Mouse (Mus musculus) limb, embryonic 14.5 days (tissue): ENCODE measurements around the gene Agbl3. TPM values are rescaled to one million over a fixed set of nuclear protein-coding genes. Genes with fewer than 3 reads are reported as not detected.
A peak's percentile ranks its signal among the peaks of the same experiment; 100 is the strongest.

ENCODE experiments used
- ATAC-seq: fragments of 200-750 bp; cut with Nextera tagmentation; 2 replicates; pipeline ENCODE4 v1.8.0; 2017; ENCODE audit warnings: low read depth, moderate number of reproducible peaks, moderate TSS enrichment; ENCODE audit not compliant: low FRiP score
- DNase-seq: peaks from one replicate; pipeline ENCODE4 v3.0.0-alpha.2; 2015; ENCODE audit warnings: low spot score
- H3K27ac ChIP-seq: fragments of 300-500 bp; sonication (generic); replicated peaks from 2 replicates; pipeline ENCODE4 v1.5.1; 2014; ENCODE audit warnings: low read depth, mild to moderate bottlenecking, low read length, moderate library complexity, mixed read lengths
- H3K27me3 ChIP-seq: fragments of 300-500 bp; sonication (generic); 2 replicates; pipeline ENCODE4 v1.6.1; 2014; ENCODE audit warnings: low read length, mixed read lengths; ENCODE audit not compliant: control insufficient read depth, insufficient read depth
- H3K36me3 ChIP-seq: fragments of 300-500 bp; sonication (generic); 2 replicates; pipeline ENCODE4 v1.6.1; 2014; ENCODE audit warnings: mild to moderate bottlenecking, low read length, moderate library complexity, mixed read lengths; ENCODE audit not compliant: control insufficient read depth, insufficient read depth
- H3K4me1 ChIP-seq: fragments of 300-500 bp; sonication (generic); 2 replicates; pipeline ENCODE4 v1.6.1; 2014; ENCODE audit warnings: antibody characterized with exemption, low read length, mixed read lengths; ENCODE audit not compliant: control insufficient read depth, insufficient read depth
- H3K4me2 ChIP-seq: fragments of 300-500 bp; sonication (generic); replicated peaks from 2 replicates; pipeline ENCODE4 v1.6.1; 2014; ENCODE audit warnings: low read depth, mild to moderate bottlenecking, low read length, moderate library complexity; ENCODE audit not compliant: severe bottlenecking
- H3K4me3 ChIP-seq: fragments of 300-500 bp; sonication (generic); replicated peaks from 2 replicates; pipeline ENCODE4 v1.5.1; 2014; ENCODE audit warnings: low read length
- H3K9ac ChIP-seq: fragments of 300-500 bp; sonication (generic); 2 replicates; pipeline ENCODE4 v1.6.1; 2014; ENCODE audit warnings: mild to moderate bottlenecking, low read depth, low read length, moderate library complexity; ENCODE audit not compliant: severe bottlenecking
- H3K9me3 ChIP-seq: fragments of 300-500 bp; sonication (generic); 2 replicates; pipeline ENCODE4 v1.6.1; 2016; ENCODE audit warnings: low read length; ENCODE audit not compliant: control insufficient read depth
- POLR2A ChIP-seq: fragments of 200-500 bp; IDR thresholded peaks from 2 replicates; pipeline ENCODE4 v1.8.0; 2012; ENCODE audit warnings: inconsistent platforms, mild to moderate bottlenecking, moderate library complexity, borderline replicate concordance; ENCODE audit not compliant: insufficient read depth, insufficient read length; ENCODE audit errors: extremely low read depth
- WGBS: fragments of 180-500 bp; shearing (Covaris S2); extraction: QIAGEN DNeasy Blood & Tissue Kit; methylation state at CpG from one replicate; pipeline ENCODE4 v1.1.7; 2014; 5-methylcytosine and 5-hydroxymethylcytosine counted together
- polyA plus RNA-seq, 2 experiments: library from polyadenylated mRNA; depleted of rRNA in 1 of 2; stranded (reverse) in 1 of 2; unstranded in 1 of 2; fragments of >200 nt; fragmentation: Nextera tagmentation in 1 of 2; extraction: Ambion mirVana in 1 of 2; gene quantifications; 2 replicates each; pipeline versions ENCODE4 v1.2.1 to v1.2.3; 2012 to 2014

The Agbl3 gene
- polyA plus RNA-seq, 2 experiments = 8.2 to 11.3 TPM

DNA sequence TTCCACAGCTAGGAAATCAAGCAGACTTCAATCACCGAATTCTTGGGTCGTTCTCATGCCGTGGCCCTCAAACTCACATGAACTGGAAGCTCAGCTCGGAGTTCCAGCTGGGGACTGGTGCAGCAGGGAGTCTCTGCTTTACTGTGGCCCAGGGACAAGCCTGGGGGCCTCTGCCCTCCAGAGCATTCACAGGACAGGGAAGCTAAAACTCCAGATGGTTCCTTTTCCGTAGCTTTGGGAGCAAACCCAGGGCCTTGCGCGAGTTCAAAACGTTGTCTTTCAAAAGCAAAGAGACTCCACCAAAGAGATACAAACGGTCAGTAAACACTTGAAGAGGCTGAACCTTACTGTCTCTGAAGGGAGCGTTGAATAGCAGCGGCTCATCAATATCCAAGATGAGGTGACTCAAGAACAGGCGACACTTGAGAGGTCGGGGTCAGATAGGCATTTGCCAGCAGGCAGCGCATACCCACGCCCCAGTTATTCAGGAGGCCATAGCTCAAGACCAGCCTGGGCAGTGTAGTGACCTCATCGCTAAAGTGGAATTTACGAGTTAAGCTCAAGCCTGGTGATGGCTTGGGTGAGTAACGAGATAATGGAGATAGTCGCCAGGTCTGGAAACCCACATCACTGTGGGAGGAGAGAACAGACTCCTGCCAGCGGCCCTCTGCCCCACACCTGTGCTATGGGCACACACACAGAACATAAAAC, 88.4 kb downstream of the Agbl3 start:
- Histone ChIP-seq H3K4me1 (peaks cover 12% of the 10 kb centered on the region), H3K9ac (peak overlapping the region; percentile 25; the same call in 1 of the 2 replicates), H3K36me3 (no peaks in the 10 kb centered on the region), H3K4me2 (no peak overlapping the region), H3K27ac (no peak overlapping the region), H3K27me3 (no peaks in the 10 kb centered on the region), H3K9me3 (no peaks in the 10 kb centered on the region), H3K4me3 (no peak overlapping the region)
- no peak for TF ChIP-seq POLR2A
- ATAC-seq (no peak), DNase-seq (no peak)
- WGBS = 78% methylated on average over 20 of the region's 20 CpGs

DNA sequence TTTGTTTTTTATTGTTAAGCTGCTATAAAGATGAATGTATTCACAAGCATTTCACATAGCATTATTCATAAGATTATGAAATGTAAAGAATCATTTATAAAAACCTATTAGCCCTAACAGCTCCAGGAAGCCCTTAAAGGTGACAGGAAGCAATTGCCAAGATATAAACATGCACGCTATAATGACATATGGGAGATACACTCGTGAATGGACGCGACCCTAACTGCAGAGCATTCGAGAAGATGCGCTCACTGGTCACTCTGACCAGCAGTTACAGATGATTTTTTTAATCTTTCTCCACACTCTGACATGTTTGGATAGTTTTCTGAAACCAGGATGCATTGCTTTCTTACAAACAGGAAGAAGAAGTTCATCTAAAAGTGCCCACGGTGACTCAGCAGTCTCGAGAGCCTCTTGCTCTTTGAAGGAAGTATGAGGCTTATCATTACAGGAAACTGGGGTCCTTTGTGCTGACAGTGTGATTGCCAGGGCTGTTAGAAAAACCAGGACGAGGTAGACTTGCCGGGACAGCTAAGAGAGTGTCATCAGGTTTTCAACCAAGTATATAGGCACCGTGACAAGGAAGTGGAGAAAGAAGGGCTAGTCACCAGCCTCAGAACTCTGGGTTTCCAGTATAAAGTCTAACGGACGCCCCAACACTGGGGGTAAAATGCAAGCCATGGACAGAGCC, 89.1 kb downstream of the Agbl3 start:
- H3K36me3 ChIP-seq = no peaks in the 10 kb centered on the region
- no peak overlapping the region for H3K4me2 ChIP-seq
- DNase-seq = no peak
- H3K27ac ChIP-seq = 0 out of 2 replicates have a peak overlapping the region, but pooled peaks have one; percentile 26
- H3K4me3 ChIP-seq = no peak overlapping the region
- ATAC-seq = no peak
- no peak for TF ChIP-seq POLR2A
- H3K4me1 ChIP-seq = peaks cover 12% of the 10 kb centered on the region
- 78% methylated on average over 13 of the region's 13 CpGs for WGBS
- H3K9me3 ChIP-seq = no peaks in the 10 kb centered on the region
- H3K9ac ChIP-seq = no peak overlapping the region
- no peaks in the 10 kb centered on the region for H3K27me3 ChIP-seq

DNA sequence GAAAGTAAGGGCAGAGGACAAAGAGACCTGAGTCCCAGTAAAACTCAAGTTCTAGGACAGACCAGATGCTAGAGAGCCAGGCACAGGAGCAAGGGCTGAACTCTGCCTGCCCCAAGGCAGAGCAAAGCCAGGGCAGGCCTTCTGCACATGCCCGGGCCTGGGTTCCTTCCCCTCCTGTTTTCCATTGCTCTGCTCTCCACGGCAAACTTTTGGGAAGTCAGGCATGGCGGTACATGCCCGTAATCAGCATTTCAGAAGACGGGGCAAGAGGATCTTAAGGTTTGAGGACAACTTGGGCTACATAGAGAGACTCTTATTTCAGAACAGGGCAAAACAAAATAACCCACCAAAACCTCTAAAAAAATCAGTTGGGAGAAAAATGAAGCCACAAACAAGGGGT, 89.9 kb downstream of the Agbl3 start:
- Histone ChIP-seq H3K9me3 (no peaks in the 10 kb centered on the region), H3K36me3 (0 out of 2 replicates have a peak, but pooled peaks cover 2% of the 10 kb centered on the region), H3K27me3 (no peaks in the 10 kb centered on the region), H3K9ac (no peak overlapping the region), H3K4me3 (no peak overlapping the region), H3K4me2 (no peak overlapping the region), H3K27ac (0 out of 2 replicates have a peak overlapping the region, but pooled peaks have one; percentile 26), H3K4me1 (peaks cover 12% of the 10 kb centered on the region)
- 82% methylated on average over 5 of the region's 5 CpGs for WGBS
- ATAC-seq = no peak
- no peak for TF ChIP-seq POLR2A
- no peak for DNase-seq

DNA sequence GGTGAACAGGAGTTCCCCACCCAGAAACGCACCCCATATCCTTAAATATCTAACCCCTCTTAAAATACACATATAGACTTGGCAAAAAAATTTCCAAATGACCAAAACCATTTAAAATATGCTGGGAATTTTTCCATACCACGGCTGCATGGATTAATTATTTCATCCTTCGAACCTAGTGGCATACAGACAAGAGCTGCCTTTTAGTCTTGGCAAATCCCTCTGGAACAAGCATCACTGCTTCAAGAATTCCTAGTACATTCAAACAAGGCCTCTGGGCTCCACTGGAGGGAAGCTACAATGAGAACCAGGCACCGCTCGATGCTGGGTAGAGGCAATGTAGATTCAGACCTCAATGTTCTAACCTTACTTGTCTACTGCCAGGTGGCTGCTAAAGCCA, 90.5 kb downstream of the Agbl3 start:
- Histone ChIP-seq H3K9me3 (no peaks in the 10 kb centered on the region), H3K36me3 (0 out of 2 replicates have a peak, but pooled peaks cover 7% of the 10 kb centered on the region), H3K27me3 (no peaks in the 10 kb centered on the region), H3K4me3 (no peak overlapping the region), H3K27ac (peak overlapping the region; percentile 65), H3K4me2 (no peak overlapping the region), H3K9ac (no peak overlapping the region), H3K4me1 (peaks cover 10% of the 10 kb centered on the region)
- DNase-seq (no peak), ATAC-seq (no peak)
- TF ChIP-seq POLR2A = no peak
- 40% methylated on average over 5 of the region's 5 CpGs for WGBS

- Histone ChIP-seq H3K36me3 (0 out of 2 replicates have a peak, but pooled peaks cover 12% of the 10 kb centered on the region), H3K9me3 (no peaks in the 10 kb centered on the region), H3K4me2 (no peak overlapping the region), H3K27me3 (no peaks in the 10 kb centered on the region), H3K27ac (0 out of 2 replicates have a peak overlapping the region, but pooled peaks have one; percentile 19), H3K4me1 (peaks cover 14% of the 10 kb centered on the region), H3K9ac (no peak overlapping the region), H3K4me3 (no peak overlapping the region)
- DNase-seq (no peak), ATAC-seq (no peak; the same call in 1 of the 2 replicates)
- WGBS = 90% methylated on average over 7 of the region's 7 CpGs
- no peak for TF ChIP-seq POLR2A
These were observed 91.7 kb downstream of the Agbl3 start for GRCm38 (mm10) chr6:34871929-34872328.
